ENCODE assay signal across 9 mouse cellular contexts in the genomic region with DNA sequence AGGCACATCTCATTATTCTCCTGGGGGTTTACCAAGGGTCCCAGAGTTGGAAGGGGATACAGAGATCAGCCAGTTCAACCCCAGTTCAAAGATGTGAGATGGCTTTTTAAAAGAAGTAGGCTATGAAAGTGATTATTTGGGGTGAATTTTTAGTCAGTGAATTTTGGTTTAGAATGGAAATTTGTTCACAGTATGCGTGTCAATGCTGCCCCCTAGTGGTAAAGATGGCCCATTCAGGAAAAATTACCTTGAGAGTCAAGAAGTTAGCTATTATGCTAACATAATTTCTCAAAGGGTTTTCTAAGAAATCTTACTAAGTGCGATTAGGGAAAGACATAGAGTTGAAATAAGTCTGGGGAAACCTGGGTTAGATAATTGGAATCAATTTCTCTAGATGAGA. TPM values are rescaled to one million over a fixed set of nuclear protein-coding genes. Genes with fewer than 3 reads are reported as not detected.
DNase-seq lines count a peak whose midpoint lies in the region; ATAC-seq and TF ChIP-seq lines count a peak whose summit lies in the region.
"Had no signal": no experiment of that assay in that cellular context is flagged by ENCODE, and none has a peak within 500 bp of the region (broad histone marks: within the 10 kb centered on the region; RNA-seq: fewer than 3 reads in every experiment).

No protein-coding gene starts in this region.

- H3K27ac ChIP-seq in kidney, postnatal 0 days: no peak overlapping the region
- H3K27ac ChIP-seq in kidney, embryonic 15.5 days: no peak overlapping the region

- H3K27me3 ChIP-seq in kidney, postnatal 0 days (ENCODE audit: insufficient read depth, low read length): no peaks in the 10 kb centered on the region
- H3K27me3 ChIP-seq in kidney, embryonic 15.5 days: no peaks in the 10 kb centered on the region
- H3K27me3 ChIP-seq in E14TG2a.4 (ENCODE audit: insufficient read depth, low read length): no peaks in the 10 kb centered on the region

- no peak overlapping the region for H3K4me3 ChIP-seq in kidney, postnatal 0 days (replicated peaks; ENCODE audit: low read depth, low read length)
- H3K4me3 ChIP-seq in kidney, embryonic 15.5 days (replicated peaks): no peak overlapping the region
- no peak overlapping the region for H3K4me3 ChIP-seq in E14TG2a.4 (replicated peaks; ENCODE audit: low read length)

- no peak overlapping the region for H3K9ac ChIP-seq in kidney, postnatal 0 days (ENCODE audit: low read depth, low read length)
- H3K9ac ChIP-seq in kidney, embryonic 15.5 days: no peak overlapping the region

- DNase-seq in kidney, postnatal 0 days (ENCODE audit: low spot score): peak; percentile 64
- DNase-seq in B cell, adult 2 months: peak; percentile 64 to 68
- peak; percentile 73 for DNase-seq in embryo, embryonic 11 days
- peak; percentile 56 to 75 for DNase-seq in left cerebral cortex, postnatal 25 days (ENCODE audit: low spot score in 2 of 2)
- DNase-seq in telencephalon, adult 2 months (ENCODE audit: low read depth, low spot score): peak; percentile 36
- DNase-seq in urinary bladder, adult 2 months (ENCODE audit: low spot score): no peak

- TF ChIP-seq CTCF in kidney, postnatal 0 days (IDR thresholded peaks at IDR 0.05; ENCODE audit: low read depth): peak; percentile 82
- TF ChIP-seq CTCF in E14TG2a.4 (conservative IDR thresholded peaks at IDR 0.05; ENCODE audit: low read length): peak; percentile 52

- no peaks in the 10 kb centered on the region for H3K4me1 ChIP-seq in kidney, postnatal 0 days (replicated peaks; ENCODE audit: insufficient read depth, low read length)
- no peaks in the 10 kb centered on the region for H3K4me1 ChIP-seq in kidney, embryonic 15.5 days
- H3K4me1 ChIP-seq in E14TG2a.4 (replicated peaks; ENCODE audit: low read depth, low read length): no peaks in the 10 kb centered on the region

- no peaks in the 10 kb centered on the region for H3K9me3 ChIP-seq in kidney, postnatal 0 days (replicated peaks; ENCODE audit: low read length)
- H3K9me3 ChIP-seq in kidney, embryonic 15.5 days (replicated peaks): no peaks in the 10 kb centered on the region
- no peaks in the 10 kb centered on the region for H3K9me3 ChIP-seq in E14TG2a.4 (ENCODE audit: low read length)

- H3K36me3 ChIP-seq in kidney, postnatal 0 days (ENCODE audit: insufficient read depth, low read length): no peaks in the 10 kb centered on the region
- no peaks in the 10 kb centered on the region for H3K36me3 ChIP-seq in kidney, embryonic 15.5 days
- no peaks in the 10 kb centered on the region for H3K36me3 ChIP-seq in E14TG2a.4 (ENCODE audit: insufficient read depth, low read length)

- intact Hi-C loops in left cerebral cortex, postnatal 25 days (cut with DNase I): no loop called here

- WGBS in kidney, postnatal 0 days: 8% methylated on average over 2 of the region's 2 CpGs
- 14% methylated on average over 2 of the region's 2 CpGs for WGBS in kidney, embryonic 15.5 days

- no peak overlapping the region for H3K4me2 ChIP-seq in kidney, postnatal 0 days (ENCODE audit: low read length)
- H3K4me2 ChIP-seq in kidney, embryonic 15.5 days: no peak overlapping the region

- no peak for ATAC-seq in kidney, postnatal 0 days (replicated peaks; ENCODE audit: low FRiP score, low read depth)
- no peak for ATAC-seq in kidney, embryonic 15.5 days (replicated peaks; ENCODE audit: low FRiP score)

RNA-seq across cellular contexts. Expression of a gene that starts 10.9 kb away (rescaled TPM):
- 0.16 and 0.27 TPM in 2 replicates for polyA plus RNA-seq in kidney, postnatal 0 days (2015; fragmentation: Nextera tagmentation; extraction: Ambion mirVana)
- not detected in 2 replicates for polyA plus RNA-seq in kidney, embryonic 15.5 days (2015; fragmentation: Nextera tagmentation; extraction: Ambion mirVana)
- 10 to 100 TPM; 16.5 to 19.4 TPM for total RNA-seq in left cerebral cortex, postnatal 25 days (2021)
- polyA plus RNA-seq in urinary bladder, adult 2 months (2012; rRNA removed): 0.11 and 0.19 TPM in 2 replicates
- total RNA-seq: heart, postnatal 36 days had no signal

RNA-seq across cellular contexts. Expression of a gene that starts 29.7 kb away (rescaled TPM):
- 16.4 and 18.1 TPM in 2 replicates for polyA plus RNA-seq in kidney, postnatal 0 days (2015; fragmentation: Nextera tagmentation; extraction: Ambion mirVana)
- polyA plus RNA-seq in kidney, embryonic 15.5 days (2015; fragmentation: Nextera tagmentation; extraction: Ambion mirVana): 12.5 and 13.9 TPM in 2 replicates
- total RNA-seq in left cerebral cortex, postnatal 25 days (2021): 10 to 100 TPM; 15.7 to 19.4 TPM
- polyA plus RNA-seq in urinary bladder, adult 2 months (2012; rRNA removed): 6.1 and 9.3 TPM in 2 replicates
